Mouse (Mus musculus): ENCODE measurements around the gene Casp2. TPM values are rescaled to one million over a fixed set of nuclear protein-coding genes. Genes with fewer than 3 reads are reported as not detected.

Casp2 gene
- polyA plus RNA-seq, 1 experiment = 26.0 TPM

Other genes starting within 250 kb of the Casp2 start
- 1.9 TPM in 1 of 2 replicates, not detected in the other for gene Sva, start 226.6 kb upstream of the Casp2 start, polyA plus RNA-seq (2012; rRNA removed)
- gene Tas2r139, start 124.0 kb upstream of the Casp2 start, polyA plus RNA-seq (2012; rRNA removed) = 0.11 TPM in 1 of 2 replicates, not detected in the other
- not detected in 2 replicates for gene Tas2r144, start 49.7 kb upstream of the Casp2 start, polyA plus RNA-seq (2012; rRNA removed)
- gene Gstk1, start 19.1 kb upstream of the Casp2 start, polyA plus RNA-seq (2012; rRNA removed) = 52.2 and 57.2 TPM in 2 replicates
- 14.5 and 17.4 TPM in 2 replicates for gene Tmem139, start 3.0 kb upstream of the Casp2 start, polyA plus RNA-seq (2012; rRNA removed)
- gene Clcn1, start 21.7 kb downstream of the Casp2 start, polyA plus RNA-seq (2012; rRNA removed) = 0.15 and 0.26 TPM in 2 replicates
- gene Fam131b, start 59.7 kb downstream of the Casp2 start, polyA plus RNA-seq (2012; rRNA removed) = 0.22 and 0.36 TPM in 2 replicates
- gene Zyx, start 84.6 kb downstream of the Casp2 start, polyA plus RNA-seq (2012; rRNA removed) = 105 and 140 TPM in 2 replicates
- 20.6 and 21.2 TPM in 2 replicates for gene Epha1, start 108.3 kb downstream of the Casp2 start, polyA plus RNA-seq (2012; rRNA removed)
- gene Tas2r143, start 135.3 kb downstream of the Casp2 start, polyA plus RNA-seq (2012; rRNA removed) = 0.18 and 0.29 TPM in 2 replicates
- not detected in 2 replicates for gene Tas2r135, start 140.4 kb downstream of the Casp2 start, polyA plus RNA-seq (2012; rRNA removed)
- gene Tas2r126, start 169.6 kb downstream of the Casp2 start, polyA plus RNA-seq (2012; rRNA removed) = not detected in 2 replicates
- not detected in 2 replicates for gene Olfr458, start 200.2 kb downstream of the Casp2 start, polyA plus RNA-seq (2012; rRNA removed)
- gene Olfr457, start 211.3 kb downstream of the Casp2 start, polyA plus RNA-seq (2012; rRNA removed) = not detected in 2 replicates
- not detected in 2 replicates for gene Olfr456, start 222.2 kb downstream of the Casp2 start, polyA plus RNA-seq (2012; rRNA removed)

Data from gonadal fat pad, adult 2 months (tissue).